ENCODE assay signal across 8 mouse cellular contexts in the genomic region with DNA sequence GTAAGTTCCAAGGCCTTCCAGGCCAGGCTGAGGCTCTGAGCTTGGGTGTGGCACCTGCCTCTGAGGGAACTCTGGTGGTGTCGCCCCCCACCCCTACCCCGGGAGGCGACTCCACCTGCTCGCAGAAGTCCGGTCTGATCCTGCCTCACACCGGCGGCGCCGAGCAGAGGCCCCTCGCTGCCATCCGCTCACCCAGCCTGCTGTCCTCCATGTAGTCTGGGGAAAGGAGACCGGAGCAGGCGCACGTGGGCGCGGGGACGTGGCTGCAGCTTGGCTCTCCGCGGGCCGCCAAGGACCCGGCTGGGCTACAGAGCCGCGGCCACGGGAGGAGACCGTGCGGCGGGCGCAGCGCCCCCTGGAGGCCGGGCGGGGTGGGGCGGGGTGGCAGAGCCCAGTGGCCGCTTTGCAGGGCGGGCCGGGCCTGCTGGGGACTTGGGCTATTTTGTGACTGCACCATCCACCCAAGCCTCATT. TPM values are rescaled to one million over a fixed set of nuclear protein-coding genes. Genes with fewer than 3 reads are reported as not detected.
DNase-seq lines count a peak whose midpoint lies in the region; ATAC-seq and TF ChIP-seq lines count a peak whose summit lies in the region.

No protein-coding gene starts in this region.

- intact Hi-C loops in left cerebral cortex, postnatal 4 days (cut with DNase I), result loop anchor here (10.0 kb wide), 2 partner anchors 424 to 484 kb away; no protein-coding TSS in a partner anchor
- intact Hi-C loops in gastrocnemius, adult 2 months (cut with DNase I), result loop anchor here (5.0 kb wide), 2 partner anchors 156 to 306 kb away; no protein-coding TSS in a partner anchor

- peaks cover 76% of the 10 kb centered on the region for H3K27me3 ChIP-seq in intestine, embryonic 15.5 days (replicated peaks)

- H3K9ac ChIP-seq in intestine, embryonic 15.5 days, result no peak overlapping the region

- 0 out of 2 replicates have a peak, but pooled peaks cover 2% of the 10 kb centered on the region for H3K4me1 ChIP-seq in intestine, embryonic 15.5 days (replicated peaks)

- WGBS in intestine, embryonic 15.5 days, result under 1% methylated on average over 35 of the region's 35 CpGs

- ATAC-seq in intestine, embryonic 15.5 days, result peak; percentile 87

- H3K4me2 ChIP-seq in intestine, embryonic 15.5 days (replicated peaks), result peak overlapping the region; percentile 60

- no peaks in the 10 kb centered on the region for H3K9me3 ChIP-seq in intestine, embryonic 15.5 days

- H3K4me3 ChIP-seq in gastrocnemius, adult 2 months, result peak overlapping the region; percentile 65
- peak overlapping the region; percentile 34 for H3K4me3 ChIP-seq in intestine, embryonic 15.5 days (replicated peaks)

- no peaks in the 10 kb centered on the region for H3K36me3 ChIP-seq in intestine, embryonic 15.5 days

- DNase-seq in left cerebral cortex, postnatal 4 days, result peak; percentile 70
- no peak for DNase-seq in left cerebral cortex, adult 11 months (ENCODE audit: low spot score)
- DNase-seq in adrenal gland, postnatal 25 days, result peak; percentile 68
- DNase-seq in gastrocnemius, adult 2 months, result peak; percentile 74
- DNase-seq in lung, postnatal 10 days, result peak; percentile 48
- peak; percentile 80 for DNase-seq in retina, embryonic 14.5 days (ENCODE audit: low spot score)
- DNase-seq in frontal cortex, postnatal 10 days (ENCODE audit: low spot score in 2 of 2), result no peak

- no peak overlapping the region for H3K27ac ChIP-seq in gastrocnemius, adult 2 months
- H3K27ac ChIP-seq in intestine, embryonic 15.5 days, result no peak overlapping the region

- TF ChIP-seq CTCF in gastrocnemius, adult 2 months (IDR thresholded peaks at IDR 0.05), result peak; percentile 90

RNA-seq across cellular contexts. Expression of a gene that starts 6.9 kb away (rescaled TPM):
- total RNA-seq in left cerebral cortex, postnatal 4 days (2021), result 1 to 10 TPM in 1 of 2 experiments, under 1 TPM in 1; 0.14 to 1.4 TPM
- not detected in 2 replicates for total RNA-seq in adrenal gland, postnatal 25 days (2021)
- total RNA-seq in gastrocnemius, adult 2 months (2021), result not detected
- not detected in 2 replicates for polyA plus RNA-seq in intestine, embryonic 15.5 days (2015; fragmentation: Nextera tagmentation; extraction: Ambion mirVana)

Comparison
In these comparisons a context has a peak if more than half of its experiments do, and no peak if none do; other contexts are left out.
1. DNase-seq: peak in left cerebral cortex, postnatal 4 days (single experiment), adrenal gland, postnatal 25 days (single experiment), gastrocnemius, adult 2 months (single experiment), lung, postnatal 10 days (single experiment) and retina, embryonic 14.5 days (single experiment); none in left cerebral cortex, adult 11 months (single experiment) and frontal cortex, postnatal 10 days (0 of 2).